Mouse (Mus musculus) heart, adult 2 months (tissue): ENCODE measurements around the gene Tomm40l.

Experiments
- CTCF ChIP-seq: fragments of 200-600 bp; IDR thresholded peaks from 2 replicates; pipeline ENCODE4 v1.8.1; 2022; ENCODE audit warnings: antibody characterized with exemption, mild to moderate bottlenecking, moderate library complexity
- POLR2A ChIP-seq: fragments of 200-500 bp; IDR thresholded peaks from 2 replicates; pipeline ENCODE4 v1.6.1; 2011; ENCODE audit warnings: mild to moderate bottlenecking, low read depth, low read length, control low read depth; ENCODE audit not compliant: insufficient read depth

GRCm38 (mm10) chr1:171213801-171214496 lies 8.4 kb downstream of the Tomm40l start, which contains the start of gene Nr1i3:
- TF ChIP-seq POLR2A (no peak), CTCF (no peak)
